Mouse (Mus musculus) right cerebral cortex, postnatal 4 days (tissue): Measurements from ENCODE around the gene Negr1.
"Not testable (repeated sequence)": the region's sequence is repeated elsewhere in the genome, so short reads cannot be mapped to it uniquely, and the experiment has no call there.

Source experiments
- DNase-seq: peaks from one replicate; pipeline ENCODE4 v3.0.0-alpha.2; 2022

Gene Negr1

DNA sequence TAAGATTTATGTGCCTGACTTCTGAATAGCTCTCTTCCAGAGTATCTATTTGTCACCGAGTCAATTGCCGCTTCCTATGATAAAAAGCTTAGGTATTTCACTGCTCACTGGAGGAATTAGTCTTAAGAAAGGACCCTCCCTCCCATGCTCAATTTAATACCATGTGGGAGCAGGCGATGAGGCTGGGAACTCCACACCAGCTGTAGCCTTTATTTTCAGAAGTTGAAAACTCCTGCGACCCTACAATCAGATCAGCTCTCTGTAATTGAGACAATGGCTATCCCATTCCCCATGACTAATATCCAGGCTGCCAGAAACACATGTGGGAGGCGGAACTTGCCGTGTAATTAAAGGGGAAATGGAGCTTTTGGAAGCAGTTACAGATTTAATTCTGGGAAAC lies 474.4 kb downstream of the Negr1 start:
- DNase-seq, result no peak

DNA sequence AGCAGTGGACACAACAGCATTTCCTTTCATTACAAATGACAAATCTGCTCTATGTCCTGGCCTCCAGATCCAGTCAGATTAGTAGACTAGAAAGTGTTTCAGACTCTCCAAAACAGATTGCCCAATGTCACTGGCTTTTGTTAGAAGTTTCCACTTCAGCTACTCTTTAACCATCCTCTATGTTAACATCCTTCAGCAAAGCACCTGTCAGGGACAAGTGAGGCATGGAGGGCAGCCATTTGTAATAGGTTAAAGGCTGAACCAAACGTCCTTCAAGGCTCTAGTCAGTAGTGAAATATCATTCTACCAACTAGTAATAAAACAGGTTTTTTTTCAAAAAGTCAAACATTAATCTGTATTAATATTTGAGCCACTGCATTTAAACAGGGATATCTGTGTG lies 475.0 kb downstream of the Negr1 start:
- DNase-seq, result no peak

DNA sequence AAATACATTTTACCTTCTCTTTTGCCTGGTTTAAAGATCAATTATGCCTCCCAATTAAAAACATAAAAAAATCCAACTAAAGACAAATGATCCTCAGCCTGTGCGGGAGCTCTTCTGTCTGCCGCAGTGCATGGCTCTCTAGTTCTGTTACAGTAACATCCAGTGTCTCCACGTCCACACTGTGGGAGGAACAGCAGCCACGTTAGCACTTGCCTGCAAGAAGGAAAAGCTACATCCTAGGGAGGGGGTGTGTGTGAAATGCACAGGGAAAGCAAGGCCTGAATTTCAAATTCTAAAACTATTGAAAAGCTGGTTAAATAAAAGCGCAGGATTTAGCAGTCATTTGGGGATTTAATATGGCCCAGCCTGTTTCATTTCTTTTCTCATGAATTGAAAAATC lies 479.0 kb downstream of the Negr1 start:
- no peak for DNase-seq

DNA sequence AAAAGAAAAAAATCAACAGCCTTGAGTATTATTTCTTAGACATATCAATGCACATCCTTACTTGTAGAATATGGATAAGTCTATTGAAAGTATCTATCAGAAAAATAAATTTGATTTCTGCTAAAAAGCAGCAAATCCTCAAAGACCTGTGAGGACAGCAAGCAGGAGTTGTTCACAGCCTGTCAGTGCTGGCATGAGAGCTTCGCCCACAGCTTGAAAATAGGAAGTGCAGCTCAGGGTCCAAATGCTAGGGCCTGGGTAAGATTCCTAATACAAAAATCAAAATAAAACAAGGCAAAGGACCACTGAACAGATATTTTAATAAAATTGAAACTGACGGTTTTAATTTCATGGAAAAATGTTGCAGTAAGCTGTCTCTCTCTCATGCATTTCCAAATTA lies 483.0 kb downstream of the Negr1 start:
- no peak for DNase-seq

DNA sequence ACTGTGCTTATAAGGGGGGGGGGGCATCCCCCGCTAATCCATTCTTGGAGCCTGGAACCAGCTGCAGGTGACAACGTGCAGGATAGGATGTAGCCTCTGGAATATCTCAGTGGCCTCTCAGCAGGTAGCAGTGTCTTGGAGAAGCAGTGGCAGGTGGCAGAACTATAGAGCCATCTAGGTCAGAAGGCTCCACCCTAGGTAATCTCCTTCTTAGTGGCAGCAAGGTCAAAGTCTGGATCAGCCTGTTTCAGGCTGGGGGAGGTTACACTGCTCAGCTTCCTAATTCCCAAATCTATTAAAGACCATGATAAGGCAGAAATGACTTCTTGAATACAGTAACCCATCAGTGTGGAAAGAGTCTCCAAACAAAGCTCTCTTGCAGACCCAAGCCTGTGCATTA lies 502.8 kb downstream of the Negr1 start:
- not testable (repeated sequence) for DNase-seq

DNA sequence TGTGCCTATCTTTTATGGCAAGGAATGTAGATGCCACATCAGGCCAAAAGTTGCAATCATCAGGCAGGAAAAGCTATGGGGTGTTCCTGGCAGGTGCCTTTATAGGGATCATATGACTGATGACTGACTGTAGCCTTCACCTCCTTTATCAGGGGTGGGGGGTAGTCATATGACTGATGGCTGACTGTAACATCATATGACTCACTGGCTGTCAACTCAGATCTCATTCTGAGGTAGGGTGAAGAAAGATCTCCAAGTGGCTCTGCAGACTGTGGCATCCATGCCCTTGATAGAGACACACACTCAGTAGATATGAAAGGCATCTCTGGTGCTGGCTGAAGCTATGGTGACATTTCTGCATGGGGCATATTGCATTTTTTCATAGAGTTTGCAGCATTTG lies 504.7 kb downstream of the Negr1 start:
- DNase-seq, result no peak

DNA sequence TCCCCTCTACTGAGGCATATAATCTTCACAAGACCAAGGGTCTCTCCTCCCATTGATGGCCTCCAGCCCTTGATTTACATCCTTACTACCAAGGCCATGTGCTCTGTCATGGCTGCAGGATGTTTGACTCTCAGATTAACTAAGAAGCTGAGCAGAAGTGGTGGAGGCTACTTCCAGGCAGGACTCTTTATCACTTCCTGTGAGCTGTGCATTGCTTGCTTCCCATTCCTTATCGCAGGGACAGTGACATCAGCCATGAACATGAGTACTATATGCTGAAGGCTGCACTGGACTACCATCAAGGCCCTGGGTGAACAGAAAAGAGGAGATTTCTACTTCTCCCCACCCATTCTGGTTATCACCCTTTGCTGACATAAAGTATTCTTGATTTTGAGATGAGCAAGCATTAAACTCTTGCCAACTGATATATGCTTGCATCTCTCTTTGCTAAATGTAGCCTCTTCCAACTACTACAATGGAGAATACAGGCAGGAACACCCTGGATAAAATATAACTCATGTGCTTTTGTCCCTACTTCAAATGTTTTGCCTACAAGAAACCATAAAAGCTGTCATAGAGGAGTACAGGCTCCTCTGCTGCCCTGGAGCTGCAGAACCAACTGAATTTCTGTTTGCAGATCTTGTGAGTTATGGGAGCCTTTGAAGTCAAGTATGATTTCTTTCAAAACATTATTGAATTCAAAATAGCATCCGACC lies 517.8 kb downstream of the Negr1 start:
- DNase-seq, result no peak

DNA sequence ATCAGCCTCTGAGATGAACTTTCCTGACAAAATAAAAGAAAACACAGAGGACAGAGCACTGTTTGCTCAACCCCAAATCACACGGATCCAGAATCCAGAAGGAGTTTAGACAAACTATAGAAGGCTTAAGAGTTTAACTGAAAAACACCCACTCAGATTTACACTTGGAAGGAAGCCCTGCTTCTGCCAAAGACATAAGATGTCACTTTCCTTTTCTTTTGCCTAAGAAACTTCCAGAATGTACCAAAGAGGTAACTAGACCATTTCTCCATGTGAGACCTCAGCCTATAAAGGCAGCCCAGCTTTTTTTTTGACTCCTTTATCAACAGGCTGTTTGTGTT lies 518.3 kb downstream of the Negr1 start:
- DNase-seq, result no peak

DNA sequence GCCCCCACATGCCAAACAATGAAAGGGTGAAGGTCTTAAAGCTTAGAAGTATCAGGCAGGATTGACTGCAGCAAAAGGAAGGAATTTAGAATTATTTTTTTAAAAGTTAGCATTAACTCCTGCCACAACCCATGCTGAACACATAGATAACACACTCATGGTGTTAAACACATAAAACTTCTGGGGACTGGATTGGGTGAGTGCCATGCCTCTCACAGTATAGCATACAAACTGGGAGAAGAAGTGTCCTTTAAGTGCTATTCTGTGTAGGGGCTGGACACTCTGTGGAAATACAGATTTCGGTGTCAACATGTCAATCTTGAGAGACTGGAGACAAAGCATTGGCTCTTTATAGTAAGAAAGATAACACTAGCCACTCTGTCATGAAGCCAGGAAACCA lies 519.0 kb downstream of the Negr1 start:
- no peak for DNase-seq

DNA sequence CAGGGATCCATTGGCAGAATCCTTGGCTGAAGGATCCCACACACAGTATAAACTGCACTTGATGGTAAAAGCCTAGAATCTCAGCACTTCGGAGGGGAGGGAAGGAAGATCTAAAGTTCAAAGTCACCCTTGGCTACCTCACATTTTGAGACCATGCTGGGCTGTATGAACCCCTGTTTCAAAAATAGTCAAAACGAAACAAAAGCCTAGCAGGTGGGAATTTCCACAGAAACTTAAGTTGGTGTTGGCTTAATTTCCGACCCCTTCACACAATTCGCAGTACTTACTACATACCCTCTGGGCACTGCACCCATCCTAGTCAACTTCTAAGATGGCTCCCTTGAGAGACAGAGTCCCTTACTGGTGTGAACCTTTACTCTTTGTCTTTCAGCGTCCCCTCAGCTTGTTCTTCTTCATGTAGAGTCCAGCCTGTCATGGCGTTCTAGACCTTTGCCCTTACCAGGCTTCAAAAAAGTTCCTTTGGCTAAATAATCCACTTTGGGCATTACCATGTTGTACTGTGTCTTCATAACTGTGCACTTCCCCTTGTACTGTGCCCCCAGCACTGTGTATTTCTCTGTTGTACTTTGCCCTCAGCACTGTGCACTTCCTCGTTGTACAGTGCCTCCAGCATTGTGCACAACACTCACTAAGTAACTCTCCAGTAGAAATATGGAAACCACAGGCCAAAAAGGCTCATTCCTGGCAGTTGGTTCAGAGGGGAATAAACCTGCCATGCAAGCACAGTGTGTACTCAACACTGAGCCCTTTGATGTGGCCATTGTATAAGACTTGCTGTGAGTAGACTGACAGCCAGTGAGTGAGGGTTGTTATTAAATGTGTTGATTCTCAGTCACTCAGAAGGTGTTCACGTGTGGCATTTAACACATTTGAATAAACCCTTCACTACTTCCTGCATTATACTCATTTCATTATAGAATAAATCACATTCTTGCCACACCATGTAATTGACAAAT lies 521.5 kb downstream of the Negr1 start:
- DNase-seq, result no peak

DNA sequence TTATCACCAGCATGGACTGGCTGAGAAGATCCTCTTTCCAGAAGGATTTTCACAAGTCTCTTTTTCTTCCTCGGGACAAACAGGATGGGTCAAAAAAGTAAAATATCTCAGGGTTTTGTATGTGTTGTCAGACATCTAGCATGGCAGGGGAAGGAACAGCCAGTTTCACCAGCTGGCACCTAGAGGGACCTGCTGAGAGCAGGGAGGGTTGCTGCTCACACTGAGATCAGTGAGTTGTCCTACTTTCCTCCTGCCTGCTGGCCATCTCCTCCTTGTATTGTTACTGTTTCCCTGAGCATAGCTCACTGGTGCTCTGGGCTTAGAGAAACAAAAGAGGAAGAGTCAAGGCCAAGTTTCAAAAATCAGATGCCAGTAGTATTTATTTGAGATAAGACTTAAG lies 523.6 kb downstream of the Negr1 start:
- DNase-seq, result no peak

DNA sequence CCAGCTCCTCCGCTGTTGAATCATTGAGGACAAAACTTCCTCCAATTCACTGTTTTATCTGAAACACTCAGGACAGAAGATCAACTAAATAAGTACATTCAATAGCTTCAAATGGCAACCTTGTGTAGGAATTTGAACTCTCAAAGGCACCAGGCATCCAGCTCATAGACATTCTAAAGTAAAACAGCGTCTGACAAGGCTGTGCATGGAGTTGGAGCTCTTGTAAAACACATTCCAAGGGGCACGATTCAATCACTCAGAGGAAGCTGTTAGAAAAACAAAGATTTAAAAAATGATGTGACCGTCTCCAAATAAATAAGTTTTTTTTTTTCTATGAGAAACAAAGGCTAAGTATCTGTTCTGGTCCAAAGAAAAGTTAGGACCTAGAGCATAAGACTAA lies 528.5 kb downstream of the Negr1 start:
- no peak for DNase-seq

DNA sequence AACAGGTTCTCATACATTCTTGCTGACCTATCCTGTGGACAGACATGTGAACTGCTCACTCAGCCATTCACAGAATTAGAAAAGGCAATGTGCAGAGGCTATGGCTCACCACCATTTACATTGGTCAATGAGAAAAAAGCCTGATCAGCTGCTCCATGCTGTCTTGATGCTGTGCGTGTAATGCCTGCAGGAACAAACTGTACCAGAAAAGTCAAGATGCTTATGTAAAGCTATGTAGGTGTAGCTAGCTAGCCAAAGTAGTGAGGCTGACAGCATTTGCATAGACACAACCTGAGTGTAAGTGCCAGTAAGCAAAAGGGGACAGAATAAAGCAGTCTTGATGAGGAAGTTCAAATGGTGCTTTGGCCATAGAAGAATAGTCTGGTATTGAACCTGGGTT lies 534.7 kb downstream of the Negr1 start:
- DNase-seq, result no peak

DNA sequence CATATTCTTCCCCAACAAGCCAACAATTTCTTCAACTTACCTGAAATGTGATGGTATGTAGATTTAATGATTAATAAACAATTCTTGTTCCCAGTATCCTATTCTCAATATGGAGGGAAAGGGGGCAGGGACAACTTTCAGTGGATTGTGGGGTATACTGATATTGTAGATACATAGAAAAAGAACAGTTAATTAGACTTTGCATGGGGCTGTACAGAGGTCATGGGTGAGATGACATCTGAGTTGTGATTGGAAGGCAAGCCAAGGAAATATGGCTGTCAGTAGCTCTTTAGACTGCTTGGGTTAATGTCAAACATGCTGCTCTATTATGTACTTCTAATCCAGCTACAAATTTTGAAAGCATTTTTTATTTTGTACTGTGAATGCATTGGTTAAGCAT lies 535.9 kb downstream of the Negr1 start:
- no peak for DNase-seq

DNA sequence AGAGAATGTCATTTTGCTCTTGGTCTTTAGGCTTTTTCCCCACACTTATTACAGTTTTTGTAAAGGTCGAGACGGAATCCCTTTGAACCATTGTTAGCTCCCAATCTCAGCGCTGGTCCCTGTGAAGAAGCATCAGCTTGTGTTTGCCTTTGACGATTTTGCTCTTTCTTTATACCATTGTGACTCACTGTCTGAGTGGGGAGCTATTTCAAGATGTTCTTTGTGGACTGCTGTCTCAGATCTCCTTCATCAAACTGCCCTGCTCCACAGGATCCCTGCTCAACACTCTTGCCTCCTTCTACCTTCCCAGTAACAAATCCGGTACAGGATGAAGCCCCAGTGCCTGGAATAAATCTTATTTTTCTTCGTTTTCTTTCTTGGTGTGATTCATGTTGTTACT lies 536.8 kb downstream of the Negr1 start:
- DNase-seq, result no peak

DNA sequence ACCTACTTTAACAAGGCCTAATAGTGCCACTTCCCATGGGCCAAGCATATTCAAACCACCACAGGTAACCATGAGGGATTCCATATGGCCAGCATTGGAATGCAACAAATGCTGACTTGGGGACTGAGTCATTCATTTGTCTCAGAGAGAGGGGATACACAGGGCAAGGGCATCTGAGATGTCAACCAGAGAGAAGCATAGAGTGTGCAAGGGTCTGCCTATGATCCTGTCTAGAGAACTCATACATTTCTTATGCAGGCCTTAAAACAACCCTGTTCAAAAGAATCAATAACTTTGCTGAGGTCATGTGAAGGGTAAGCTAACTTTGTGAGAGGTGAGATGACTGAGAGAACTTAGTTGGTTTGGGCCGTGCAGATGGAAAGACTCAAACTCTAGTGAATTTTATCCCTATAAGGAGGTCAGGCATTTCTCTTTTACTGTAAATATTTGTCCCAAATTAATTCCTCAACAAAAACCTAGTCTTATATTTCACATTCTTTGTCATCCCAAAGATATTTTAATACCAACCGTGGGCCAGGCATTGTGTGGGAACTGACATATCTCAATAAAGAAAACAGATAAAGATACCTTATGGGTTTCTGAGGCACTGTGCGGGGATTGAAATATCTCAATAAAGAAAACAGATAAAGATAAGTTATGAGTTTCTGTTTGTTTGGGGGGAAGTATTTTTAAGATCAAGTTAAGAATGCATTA lies 543.4 kb downstream of the Negr1 start:
- DNase-seq, result no peak

DNA sequence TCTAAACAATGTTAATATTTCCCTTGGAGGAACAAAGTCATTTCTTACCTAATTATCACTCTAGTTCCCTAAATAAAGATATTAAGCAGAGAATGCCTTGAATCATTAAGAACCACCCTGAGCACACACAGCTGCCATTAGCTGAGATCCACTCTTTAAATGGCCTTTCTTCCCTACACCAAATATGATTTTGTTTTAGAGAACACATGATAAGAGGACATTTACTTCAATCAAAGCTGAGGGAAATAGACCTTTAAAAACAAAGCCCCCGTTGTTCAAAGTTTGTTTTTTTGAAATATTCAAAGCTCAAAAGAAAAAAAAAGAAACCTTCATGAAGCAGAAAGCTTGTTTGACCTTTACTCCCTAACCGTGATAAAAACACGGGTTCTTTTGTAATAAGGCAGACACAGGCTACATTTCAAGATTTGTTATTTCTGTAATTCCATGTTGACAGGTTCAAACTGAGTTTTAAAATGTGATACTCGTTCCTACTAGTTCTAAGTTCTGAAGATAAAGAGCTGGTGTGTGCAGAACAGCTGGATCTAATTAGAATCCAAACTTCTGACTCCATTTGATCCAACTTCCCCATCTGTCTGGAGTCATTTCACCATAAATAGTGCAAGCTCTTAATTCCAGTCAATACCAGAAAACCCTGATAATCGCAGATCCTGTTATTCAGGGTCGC lies 544.1 kb downstream of the Negr1 start:
- DNase-seq, result no peak

DNA sequence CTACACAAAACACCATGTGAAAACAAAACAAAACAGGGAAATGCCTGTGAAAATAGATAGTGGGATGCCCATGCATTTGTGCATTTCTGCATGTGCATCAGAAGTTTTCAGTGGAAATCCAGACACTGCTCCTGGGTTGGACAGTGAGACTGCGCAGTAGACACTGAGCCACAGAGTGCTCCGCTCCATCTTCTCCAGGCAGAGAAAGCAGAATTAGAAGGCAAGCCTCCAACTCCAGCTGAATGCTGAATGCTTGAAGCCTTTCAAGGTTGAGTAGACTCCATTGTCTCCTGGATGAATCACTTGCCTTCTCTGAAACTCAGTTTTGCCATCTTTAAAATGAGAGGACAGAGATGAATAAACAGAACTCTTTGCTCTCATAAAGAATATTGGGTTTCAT lies 546.6 kb downstream of the Negr1 start:
- DNase-seq, result no peak

DNA sequence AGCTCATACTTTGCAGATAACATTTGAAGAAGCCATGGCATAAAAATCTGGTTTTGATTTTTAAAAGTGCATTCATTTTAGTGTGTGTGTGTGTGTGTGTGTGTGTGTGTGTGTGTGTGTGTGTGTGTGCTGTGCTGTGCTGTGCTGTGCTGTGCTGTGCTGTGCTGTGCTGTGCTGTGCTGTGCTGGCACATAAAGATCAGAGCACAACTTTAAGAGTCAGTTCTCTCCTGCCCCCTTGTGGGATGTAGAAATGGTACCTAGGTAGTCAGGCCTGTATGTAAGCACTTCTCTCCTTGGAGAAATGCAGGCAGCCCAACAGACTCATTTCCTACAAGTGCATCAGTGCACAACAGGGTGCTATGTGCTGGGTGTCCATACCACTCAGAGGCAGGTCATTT lies 547.7 kb downstream of the Negr1 start:
- DNase-seq, result peak; percentile 20

DNA sequence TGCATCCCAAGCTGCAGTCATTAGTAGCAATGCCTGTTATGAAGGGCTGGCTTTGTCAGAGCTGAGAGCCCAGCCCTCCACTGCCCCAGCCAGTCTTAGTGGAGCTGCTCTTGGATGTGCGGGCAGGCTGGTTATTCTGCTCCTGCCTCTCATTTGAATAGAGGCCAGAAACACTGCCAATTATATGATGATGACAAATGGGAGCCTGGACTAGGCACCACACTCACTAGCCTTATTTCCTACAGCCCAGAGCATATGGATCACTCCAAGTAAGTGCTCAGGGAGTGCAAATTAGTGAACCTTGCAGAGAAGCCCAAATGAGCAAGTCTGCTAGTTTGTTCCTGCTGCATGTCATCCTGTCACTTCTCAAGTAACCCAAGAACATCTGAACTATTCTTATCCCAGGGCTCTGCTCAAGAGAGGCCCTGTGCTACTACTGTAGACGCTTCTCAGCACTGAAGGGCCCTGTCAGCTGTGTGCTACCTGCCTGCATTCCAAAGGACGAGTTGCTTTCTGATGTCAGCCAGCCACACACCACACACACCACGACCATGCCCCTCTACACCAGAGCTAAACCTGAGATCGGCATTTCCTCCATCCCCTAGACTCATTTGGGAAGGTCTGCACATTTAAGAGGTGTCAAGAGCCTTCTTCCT lies 553.6 kb downstream of the Negr1 start:
- no peak for DNase-seq

DNA sequence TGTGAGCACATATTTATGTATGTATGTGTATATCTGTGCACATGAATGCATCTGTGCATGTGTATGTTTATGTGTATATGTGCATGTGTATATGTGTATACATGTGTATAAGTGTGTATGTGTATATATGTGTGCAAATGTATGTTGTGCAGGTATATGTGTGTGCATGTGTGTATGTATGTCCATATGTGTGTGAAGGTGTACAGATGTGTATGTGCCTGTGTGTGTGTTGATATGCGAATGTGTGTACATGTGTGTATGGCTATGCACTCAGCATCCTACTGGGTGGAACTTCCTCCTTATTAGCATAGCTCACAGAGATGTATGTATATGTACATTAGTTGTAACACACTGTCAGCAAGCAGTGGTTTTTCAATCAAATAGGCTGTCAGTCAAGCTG lies 554.4 kb downstream of the Negr1 start:
- no peak for DNase-seq

DNA sequence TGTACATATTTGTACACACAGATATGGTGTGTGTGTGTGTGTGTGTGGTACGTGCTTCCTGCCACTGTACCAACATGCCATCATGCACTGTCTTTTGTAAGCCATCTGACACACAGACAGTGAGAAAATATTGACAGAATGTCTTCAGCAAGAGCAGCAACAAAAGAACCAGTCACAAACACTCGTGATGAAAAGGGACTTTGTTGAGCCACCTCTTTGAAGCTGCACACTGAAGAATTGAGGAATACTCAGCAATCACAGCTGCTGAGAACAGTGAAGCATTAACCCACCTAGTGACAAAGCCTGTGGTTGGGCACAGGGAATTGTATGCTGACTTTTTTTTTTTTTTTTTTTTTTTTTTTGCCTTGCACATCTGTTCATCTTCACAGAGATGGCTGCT lies 558.3 kb downstream of the Negr1 start:
- DNase-seq, result no peak
